Mouse (Mus musculus) MEL (cell line): ENCODE measurements at regions not wholly inside any gene's neighbourhood (a gene's known extent, or its start where the extent isn't known, plus 50 kb on each side); places are given as distances from the start of the nearest gene placed in this dataset.
"Not testable (repeated sequence)": the region's sequence is repeated elsewhere in the genome, so short reads cannot be mapped to it uniquely, and the experiment has no call there.

Experiments used
- DNase-seq: peaks from one replicate; pipeline ENCODE4 v3.0.0; 2011; ENCODE audit warnings: low read depth, low spot score
- H3K27ac ChIP-seq: 2 replicates; pipeline ENCODE4 v1.5.1; 2012; ENCODE audit warnings: low read depth, mild to moderate bottlenecking, control low read depth, low read length, moderate library complexity; ENCODE audit not compliant: control insufficient read depth
- H3K27me3 ChIP-seq, 2 experiments: fragments of 150-350 bp in 1 of 2; sonication (generic) in 1 of 2; 2 replicates each; pipeline ENCODE4 v1.6.1; 2012; ENCODE audit warnings: low read length in 2 of 2, mild to moderate bottlenecking in 2 of 2, improper control_type of control experiment in 1 of 2, moderate library complexity in 1 of 2; ENCODE audit not compliant: insufficient read depth in 2 of 2, control insufficient read depth in 1 of 2
- H3K36me3 ChIP-seq, 2 experiments: 2 replicates each; pipeline ENCODE4 v1.6.1; 2012 to 2014; ENCODE audit warnings: low read length in 2 of 2, improper control_type of control experiment in 1 of 2, inconsistent platforms in 1 of 2, mild to moderate bottlenecking in 1 of 2; ENCODE audit not compliant: insufficient read depth in 2 of 2, control insufficient read depth in 1 of 2
- H3K4me1 ChIP-seq, 2 experiments: fragments of 150-350 bp in 1 of 2; sonication (generic) in 1 of 2; 2 replicates each; pipeline ENCODE4 v1.6.1; 2012; ENCODE audit warnings: low read length in 2 of 2, improper control_type of control experiment in 1 of 2, mild to moderate bottlenecking in 1 of 2; ENCODE audit not compliant: insufficient read depth in 2 of 2, control insufficient read depth in 1 of 2
- H3K4me3 ChIP-seq, 2 experiments: fragments of 150-350 bp in 1 of 2; sonication (generic) in 1 of 2; 2 replicates each; pipeline ENCODE4 v1.5.1; 2012; ENCODE audit warnings: low read depth in 2 of 2, low read length in 2 of 2, mild to moderate bottlenecking in 2 of 2, moderate library complexity in 2 of 2, control low read depth in 1 of 2, improper control_type of control experiment in 1 of 2; ENCODE audit not compliant: control insufficient read depth in 1 of 2, insufficient read depth in 1 of 2
- H3K79me2 ChIP-seq: 2 replicates; pipeline ENCODE4 v1.6.1; 2012; ENCODE audit warnings: mild to moderate bottlenecking, low read length, moderate library complexity; ENCODE audit not compliant: control insufficient read depth, poor library complexity, insufficient read depth
- H3K9ac ChIP-seq: 2 replicates; pipeline ENCODE4 v1.6.1; 2012; ENCODE audit warnings: low read depth, mild to moderate bottlenecking, control low read depth, low read length, moderate library complexity; ENCODE audit not compliant: control insufficient read depth, poor library complexity, severe bottlenecking
- H3K9me3 ChIP-seq: fragments of 150-350 bp; sonication (generic); replicated peaks from 2 replicates; pipeline ENCODE4 v1.6.1; 2012; ENCODE audit warnings: mild to moderate bottlenecking, low read length, improper control_type of control experiment, moderate library complexity; ENCODE audit not compliant: insufficient read depth
- BHLHE40 ChIP-seq: IDR thresholded peaks from 2 replicates; pipeline ENCODE4 v1.6.1; 2012; ENCODE audit warnings: low read depth, mild to moderate bottlenecking, inconsistent platforms, low read length, improper control_type of control experiment, borderline replicate concordance
- CHD2 ChIP-seq: IDR thresholded peaks from 2 replicates; pipeline ENCODE4 v1.6.1; 2011; ENCODE audit warnings: low read length, improper control_type of control experiment
- E2F4 ChIP-seq: IDR thresholded peaks from 2 replicates; pipeline ENCODE4 v1.6.1; 2011; ENCODE audit warnings: low read depth, low read length, improper control_type of control experiment, borderline replicate concordance
- ELF1 ChIP-seq: IDR thresholded peaks from 2 replicates; pipeline ENCODE4 v1.6.1; 2014; ENCODE audit warnings: low read depth, mild to moderate bottlenecking, inconsistent platforms, low read length, improper control_type of control experiment, moderate library complexity
- GABPA ChIP-seq: IDR thresholded peaks from 2 replicates; pipeline ENCODE4 v1.6.1; 2012; ENCODE audit warnings: low read depth, mild to moderate bottlenecking, inconsistent platforms, low read length, improper control_type of control experiment, moderate library complexity
- GATA1 ChIP-seq: IDR thresholded peaks from 2 replicates; pipeline ENCODE4 v1.6.1; 2011; ENCODE audit warnings: low read depth, low read length, improper control_type of control experiment
- KAT2A ChIP-seq: conservative IDR thresholded peaks from 2 replicates; pipeline ENCODE4 v1.6.1; 2012; ENCODE audit warnings: low read depth, low read length, improper control_type of control experiment, inconsistent platforms
- MAFK ChIP-seq: IDR thresholded peaks from 2 replicates; pipeline ENCODE4 v1.6.1; 2011; ENCODE audit warnings: low read depth, mild to moderate bottlenecking, low read length, improper control_type of control experiment, borderline replicate concordance
- MAX ChIP-seq: IDR thresholded peaks from 2 replicates; pipeline ENCODE4 v1.6.1; 2011; ENCODE audit warnings: low read length, improper control_type of control experiment
- MEF2A ChIP-seq: IDR thresholded peaks from 2 replicates; pipeline ENCODE4 v1.6.1; 2014; ENCODE audit warnings: low read depth, mild to moderate bottlenecking, inconsistent platforms, low read length, improper control_type of control experiment; ENCODE audit not compliant: poor library complexity, insufficient replicate concordance, severe bottlenecking; ENCODE audit errors: extremely low read depth
- MYC ChIP-seq: IDR thresholded peaks from 2 replicates; pipeline ENCODE4 v1.6.1; 2011; ENCODE audit warnings: low read depth, mild to moderate bottlenecking, low read length, improper control_type of control experiment, moderate library complexity
- NELFE ChIP-seq: IDR thresholded peaks from 2 replicates; pipeline ENCODE4 v1.6.1; 2011; ENCODE audit warnings: low read depth, low read length, improper control_type of control experiment
- NRF1 ChIP-seq: IDR thresholded peaks from 2 replicates; pipeline ENCODE4 v1.6.1; 2014; ENCODE audit warnings: low read depth, mild to moderate bottlenecking, inconsistent platforms, low read length, improper control_type of control experiment, moderate library complexity; ENCODE audit not compliant: poor library complexity, insufficient read depth, severe bottlenecking
- RAD21 ChIP-seq: IDR thresholded peaks from 2 replicates; pipeline ENCODE4 v1.6.1; 2011; ENCODE audit warnings: mild to moderate bottlenecking, low read depth, low read length, improper control_type of control experiment
- SIN3A ChIP-seq: IDR thresholded peaks from 2 replicates; pipeline ENCODE4 v1.6.1; 2012; ENCODE audit warnings: low read length, improper control_type of control experiment, inconsistent platforms
- TAL1 ChIP-seq: IDR thresholded peaks from 2 replicates; pipeline ENCODE4 v1.6.1; 2012; ENCODE audit warnings: mild to moderate bottlenecking, inconsistent platforms, low read length, moderate library complexity, mixed read lengths
- USF1 ChIP-seq: IDR thresholded peaks from 2 replicates; pipeline ENCODE4 v1.6.1; 2014; ENCODE audit warnings: low read depth, mild to moderate bottlenecking, inconsistent platforms, low read length, improper control_type of control experiment, moderate library complexity

- no peaks in the 10 kb centered on the region for H3K79me2 ChIP-seq
- no peak overlapping the region for H3K27ac ChIP-seq
- no peaks in the 10 kb centered on the region for H3K27me3 ChIP-seq
- no peaks in the 10 kb centered on the region for H3K4me1 ChIP-seq
- no peaks in the 10 kb centered on the region for H3K9me3 ChIP-seq
- no peak for DNase-seq
- no peak overlapping the region for H3K9ac ChIP-seq
- no peaks in the 10 kb centered on the region for H3K36me3 ChIP-seq
- no peak for TF ChIP-seq BHLHE40
- no peak for TF ChIP-seq E2F4
- TF ChIP-seq KAT2A = no peak
- TF ChIP-seq ELF1 = no peak
- TF ChIP-seq MAX = no peak
- TF ChIP-seq GABPA = no peak
- TF ChIP-seq RAD21 = no peak
- no peak for TF ChIP-seq USF1
- TF ChIP-seq MAFK = no peak
- no peak for TF ChIP-seq MYC
- no peak for TF ChIP-seq CHD2
- TF ChIP-seq TAL1 = no peak
- no peak for TF ChIP-seq NELFE
- TF ChIP-seq SIN3A = no peak
- TF ChIP-seq GATA1 = no peak
- TF ChIP-seq NRF1 = no peak
- no peak for TF ChIP-seq MEF2A
- TF ChIP-seq, all 39 proteins: peak for 0
- no peak overlapping the region for H3K4me3 ChIP-seq
Measured at GRCm38 (mm10) chr17:9268776-9269175, 153.1 kb upstream of the Gm17728 start.

- H3K4me1 ChIP-seq, H3K9me3 ChIP-seq, H3K4me3 ChIP-seq, H3K27me3 ChIP-seq, H3K27ac ChIP-seq, H3K9ac ChIP-seq, DNase-seq, H3K79me2 ChIP-seq, H3K36me3 ChIP-seq: not testable (repeated sequence)
Measured at GRCm38 (mm10) chr17:9278046-9278445, 143.8 kb upstream of the Gm17728 start.
